Mouse (Mus musculus) neural tube, embryonic 12.5 days (tissue): ENCODE measurements around the gene Pitpnm2. TPM values are rescaled to one million over a fixed set of nuclear protein-coding genes. Genes with fewer than 3 reads are reported as not detected.

Experiments
- ATAC-seq: fragments of 200-750 bp; cut with Nextera tagmentation; 2 replicates; pipeline ENCODE4 v1.8.0; 2017; ENCODE audit warnings: low read depth, mild to moderate bottlenecking, moderate TSS enrichment, moderate library complexity; ENCODE audit not compliant: low FRiP score
- H3K27ac ChIP-seq: fragments of 300-500 bp; sonication (generic); 2 replicates; pipeline ENCODE4 v1.5.1; 2016
- H3K27me3 ChIP-seq: fragments of 300-500 bp; sonication (generic); replicated peaks from 2 replicates; pipeline ENCODE4 v1.6.1; 2016; ENCODE audit warnings: mild to moderate bottlenecking
- H3K36me3 ChIP-seq: fragments of 300-500 bp; sonication (generic); 2 replicates; pipeline ENCODE4 v1.6.1; 2016; ENCODE audit warnings: mild to moderate bottlenecking
- H3K4me1 ChIP-seq: fragments of 300-500 bp; sonication (generic); 2 replicates; pipeline ENCODE4 v1.6.1; 2016
- H3K4me2 ChIP-seq: fragments of 300-500 bp; sonication (generic); replicated peaks from 2 replicates; pipeline ENCODE4 v1.6.1; 2016; ENCODE audit warnings: mild to moderate bottlenecking
- H3K4me3 ChIP-seq: fragments of 300-500 bp; sonication (generic); 2 replicates; pipeline ENCODE4 v1.5.1; 2016
- H3K9ac ChIP-seq: fragments of 300-500 bp; sonication (generic); 2 replicates; pipeline ENCODE4 v1.6.1; 2016; ENCODE audit warnings: mild to moderate bottlenecking
- H3K9me3 ChIP-seq: fragments of 300-500 bp; sonication (generic); 2 replicates; pipeline ENCODE4 v1.6.1; 2016; ENCODE audit warnings: mild to moderate bottlenecking
- whole genome bisulfite sequencing: fragments of 180-500 bp; shearing (Covaris S2); methylation state at CpG from one replicate; pipeline ENCODE4 v1.1.7; 2016; 5-methylcytosine and 5-hydroxymethylcytosine counted together
- polyA plus RNA-seq: library from polyadenylated mRNA; unstranded; fragments of >200 nt; fragmentation: Nextera tagmentation; extraction: Ambion mirVana; gene quantifications from 2 replicates; pipeline ENCODE4 v1.2.1, GENCODE M21; 2016

The Pitpnm2 gene
- polyA plus RNA-seq, 1 experiment from 2014 or later = 7.4 TPM

DNA sequence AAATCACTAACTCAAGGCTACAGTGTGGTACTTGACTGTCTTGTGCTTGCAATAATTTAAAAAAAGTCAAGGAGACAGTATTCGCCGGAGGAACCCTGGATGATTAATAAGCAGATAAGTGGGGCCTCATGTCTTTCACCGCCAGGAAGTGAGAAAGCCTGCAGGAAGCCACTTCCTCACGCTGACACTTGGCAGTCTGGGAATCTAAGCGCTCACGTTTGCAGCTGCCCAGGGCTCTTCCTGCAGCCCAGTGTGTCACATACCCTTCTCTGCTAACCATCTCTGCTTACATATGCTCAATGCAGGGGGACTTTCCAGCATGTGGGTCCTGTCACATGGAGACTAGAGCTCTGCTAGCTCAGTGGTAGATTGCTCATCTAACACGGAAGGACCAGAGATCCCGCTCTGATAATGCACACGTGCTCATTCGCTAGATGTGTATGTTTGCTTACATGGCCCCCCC, 174.7 kb downstream of the Pitpnm2 start:
- WGBS = 70% methylated on average over 10 of the region's 10 CpGs
- Histone ChIP-seq H3K9me3 (no peaks in the 10 kb centered on the region), H3K4me1 (peaks cover 23% of the 10 kb centered on the region), H3K9ac (no peak overlapping the region), H3K36me3 (no peaks in the 10 kb centered on the region), H3K4me2 (no peak overlapping the region), H3K4me3 (no peak overlapping the region), H3K27ac (no peak overlapping the region), H3K27me3 (no peaks in the 10 kb centered on the region)
- no peak for ATAC-seq

DNA sequence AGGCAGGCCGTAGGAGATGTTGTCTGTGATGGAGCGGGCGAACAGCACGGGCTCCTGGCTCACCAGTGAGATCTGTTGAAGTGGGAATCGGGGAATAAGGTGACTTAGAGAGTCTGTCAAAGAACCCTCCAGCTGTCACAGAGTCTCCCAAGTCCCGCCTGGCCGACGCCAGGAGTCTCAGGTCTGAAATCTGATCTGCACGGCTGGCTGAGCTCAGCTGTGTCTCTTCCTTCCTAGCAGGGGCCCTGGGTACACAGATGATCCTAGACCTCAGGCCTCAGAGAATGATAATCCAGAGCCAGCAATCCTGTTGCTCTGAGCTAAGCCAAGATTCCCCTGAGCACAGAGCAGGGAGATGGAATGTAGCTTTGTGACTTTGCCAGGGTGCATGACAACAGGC, 175.9 kb downstream of the Pitpnm2 start:
- no peak overlapping the region for H3K4me3 ChIP-seq
- H3K27me3 ChIP-seq = no peaks in the 10 kb centered on the region
- no peak overlapping the region for H3K4me2 ChIP-seq
- H3K4me1 ChIP-seq = peaks cover 13% of the 10 kb centered on the region
- no peak overlapping the region for H3K9ac ChIP-seq
- H3K36me3 ChIP-seq = no peaks in the 10 kb centered on the region
- H3K9me3 ChIP-seq = no peaks in the 10 kb centered on the region
- no peak for ATAC-seq
- WGBS = 67% methylated on average over 9 of the region's 9 CpGs
- no peak overlapping the region for H3K27ac ChIP-seq

DNA sequence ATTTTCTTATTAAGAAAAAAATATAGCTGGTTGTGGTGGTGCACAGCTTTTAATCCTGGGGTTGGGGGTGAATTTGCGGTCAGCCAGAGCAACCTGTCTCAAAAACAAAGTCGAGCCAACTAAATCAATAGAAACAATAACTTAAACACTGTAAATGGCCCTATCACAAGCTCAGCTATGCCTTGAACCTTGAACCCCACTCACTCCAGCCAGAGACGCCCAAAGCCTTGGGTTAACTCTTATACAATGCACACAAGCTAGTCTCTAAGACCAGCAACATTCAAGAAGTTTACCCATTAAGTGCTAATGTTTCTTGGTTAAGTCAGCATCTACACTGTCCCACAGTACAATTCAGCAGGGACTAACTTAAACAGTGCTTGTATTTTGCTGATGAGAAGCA, 179.9 kb downstream of the Pitpnm2 start:
- H3K4me1 ChIP-seq = peaks cover 3% of the 10 kb centered on the region; the same call in 1 of the 2 replicates
- no peak overlapping the region for H3K27ac ChIP-seq
- 85% methylated on average over 3 of the region's 3 CpGs for WGBS
- no peak overlapping the region for H3K4me2 ChIP-seq
- H3K9me3 ChIP-seq = no peaks in the 10 kb centered on the region
- H3K27me3 ChIP-seq = no peaks in the 10 kb centered on the region
- ATAC-seq = no peak
- no peak overlapping the region for H3K9ac ChIP-seq
- no peaks in the 10 kb centered on the region for H3K36me3 ChIP-seq
- H3K4me3 ChIP-seq = no peak overlapping the region

Other genes starting within 250 kb of the Pitpnm2 start
- 70.9 and 71.2 TPM in 2 replicates for gene Vps37b, start 217.5 kb downstream of the Pitpnm2 start, polyA plus RNA-seq
- gene Abcb9, start 154.0 kb downstream of the Pitpnm2 start, polyA plus RNA-seq = 4.1 and 4.7 TPM in 2 replicates
- gene Ogfod2, start 137.5 kb downstream of the Pitpnm2 start, polyA plus RNA-seq = 28.1 and 28.8 TPM in 2 replicates
- gene Arl6ip4, start 133.7 kb downstream of the Pitpnm2 start, polyA plus RNA-seq = 93.1 and 98.9 TPM in 2 replicates
- gene Mphosph9, start 78.2 kb upstream of the Pitpnm2 start, polyA plus RNA-seq = 17.9 and 18.8 TPM in 2 replicates
- gene 2810006K23Rik, start 78.3 kb upstream of the Pitpnm2 start, polyA plus RNA-seq = 21.2 and 22.9 TPM in 2 replicates
- gene Cdk2ap1, start 113.3 kb upstream of the Pitpnm2 start, polyA plus RNA-seq = 293 and 314 TPM in 2 replicates
- gene Sbno1, start 176.2 kb upstream of the Pitpnm2 start, polyA plus RNA-seq = 108 and 119 TPM in 2 replicates
- gene Kmt5a, start 190.2 kb upstream of the Pitpnm2 start, polyA plus RNA-seq = 67.2 and 81.3 TPM in 2 replicates
- 18.4 and 18.9 TPM in 2 replicates for gene Rilpl2, start 228.6 kb upstream of the Pitpnm2 start, polyA plus RNA-seq
- 29.5 and 29.6 TPM in 2 replicates for gene Snrnp35, start 233.4 kb upstream of the Pitpnm2 start, polyA plus RNA-seq